Mouse (Mus musculus): Measurements from ENCODE around the gene Fam43a. TPM values are rescaled to one million over a fixed set of nuclear protein-coding genes. Genes with fewer than 3 reads are reported as not detected.

The Fam43a gene
- total RNA-seq, 2 experiments from 2014 or later = 17.3 to 18.1 TPM

GRCm38 (mm10) chr16:30575815-30576214, 23.7 kb upstream of the Fam43a start:
- no peak for DNase-seq (ENCODE audit: extremely low spot score in 1 of 2, low spot score in 2 of 2)
- no peak for TF ChIP-seq CTCF (IDR thresholded peaks at IDR 0.05)
- Histone ChIP-seq H3K4me3 (no peak overlapping the region), H3K27ac (no peak overlapping the region)
- intact Hi-C loops (cut with DNase I) = no loop called here

GRCm38 (mm10) chr16:30576392-30576791, 23.1 kb upstream of the Fam43a start:
- Histone ChIP-seq H3K27ac (no peak overlapping the region), H3K4me3 (no peak overlapping the region)
- no peak for DNase-seq (ENCODE audit: extremely low spot score in 1 of 2, low spot score in 2 of 2)
- intact Hi-C loops (cut with DNase I) = no loop called here
- TF ChIP-seq CTCF (IDR thresholded peaks at IDR 0.05) = no peak

- Histone ChIP-seq H3K4me3 (no peak overlapping the region), H3K27ac (no peak overlapping the region)
- TF ChIP-seq CTCF (IDR thresholded peaks at IDR 0.05) = no peak
- intact Hi-C loops (cut with DNase I) = no loop called here
- DNase-seq (ENCODE audit: extremely low spot score in 1 of 2, low spot score in 2 of 2) = no peak
Measured at GRCm38 (mm10) chr16:30580765-30581164, 18.8 kb upstream of the Fam43a start.

- peak overlapping the region; percentile 94 for H3K4me3 ChIP-seq
- TF ChIP-seq CTCF (IDR thresholded peaks at IDR 0.05) = no peak
- intact Hi-C loops (cut with DNase I) = loop anchor here (2.0 kb wide), 1 partner anchor 484 kb away; no protein-coding TSS in a partner anchor
- peak overlapping the region; percentile 97 for H3K27ac ChIP-seq
- no peak for DNase-seq (ENCODE audit: extremely low spot score in 1 of 2, low spot score in 2 of 2)
Measured at GRCm38 (mm10) chr16:30586935-30587493, 12.5 kb upstream of the Fam43a start.

GRCm38 (mm10) chr16:30587494-30588327, 11.8 kb upstream of the Fam43a start, which contains the start of gene Lsg1:
Lsg1 (minus strand) TSS chr16:30587592.
- peak within 1 kb of the TSS; percentile 94 for H3K4me3 ChIP-seq
- H3K27ac ChIP-seq = peak within 1 kb of the TSS; percentile 97
- TF ChIP-seq CTCF (IDR thresholded peaks at IDR 0.05) = peak; percentile 41
- DNase-seq (ENCODE audit: extremely low spot score in 1 of 2, low spot score in 2 of 2) = peak; percentile 81 to 85
- intact Hi-C loops (cut with DNase I) = loop anchor here (2.0 kb wide), 1 partner anchor 483 kb away; no protein-coding TSS in a partner anchor

GRCm38 (mm10) chr16:30590264-30591209, 9.0 kb upstream of the Fam43a start:
- Histone ChIP-seq H3K4me3 (no peak overlapping the region), H3K27ac (no peak overlapping the region)
- no peak for DNase-seq (ENCODE audit: extremely low spot score in 1 of 2, low spot score in 2 of 2)
- intact Hi-C loops (cut with DNase I) = loop anchor here (10.0 kb wide), 1 partner anchor 764 kb away; no protein-coding TSS in a partner anchor
- no peak for TF ChIP-seq CTCF (IDR thresholded peaks at IDR 0.05)

- Histone ChIP-seq H3K4me3 (no peak overlapping the region), H3K27ac (no peak overlapping the region)
- TF ChIP-seq CTCF (IDR thresholded peaks at IDR 0.05) = peak; percentile 39
- no peak for DNase-seq (ENCODE audit: extremely low spot score in 1 of 2, low spot score in 2 of 2)
- intact Hi-C loops (cut with DNase I) = loop anchor here (10.0 kb wide), 1 partner anchor 763 kb away; no protein-coding TSS in a partner anchor
Measured at GRCm38 (mm10) chr16:30591990-30592389, 7.5 kb upstream of the Fam43a start.

- intact Hi-C loops (cut with DNase I) = loop anchor here (5.0 to 10.0 kb wide), 2 partner anchors 277 to 759 kb away; no protein-coding TSS in a partner anchor
Measured at GRCm38 (mm10) chr16:30595356-30595755, 4.2 kb upstream of the Fam43a start.

GRCm38 (mm10) chr16:30595835-30596557, 3.5 kb upstream of the Fam43a start:
- DNase-seq (ENCODE audit: extremely low spot score in 1 of 2, low spot score in 2 of 2) = no peak
- intact Hi-C loops (cut with DNase I) = loop anchor here (2.0 to 10.0 kb wide), 3 partner anchors 276 to 759 kb away; partner anchors contain the start of gene Xxylt1
- H3K27ac ChIP-seq = no peak overlapping the region
- no peak for TF ChIP-seq CTCF (IDR thresholded peaks at IDR 0.05)
- H3K4me3 ChIP-seq = no peak overlapping the region

More at GRCm38 (mm10) chr16:30595356-30595755, 4.2 kb upstream of the Fam43a start:
- no peak overlapping the region for H3K27ac ChIP-seq
- H3K4me3 ChIP-seq = no peak overlapping the region
- no peak for DNase-seq (ENCODE audit: extremely low spot score in 1 of 2, low spot score in 2 of 2)
- TF ChIP-seq CTCF (IDR thresholded peaks at IDR 0.05) = no peak

GRCm38 (mm10) chr16:30596959-30597681, 2.4 kb upstream of the Fam43a start:
- peak overlapping the region; percentile 23 for H3K4me3 ChIP-seq
- H3K27ac ChIP-seq = 0 out of 2 replicates have a peak overlapping the region, but pooled peaks have one; percentile 28
- DNase-seq (ENCODE audit: extremely low spot score in 1 of 2, low spot score in 2 of 2) = peak; percentile 88 to 95
- TF ChIP-seq CTCF (IDR thresholded peaks at IDR 0.05) = peak; percentile 96
- intact Hi-C loops (cut with DNase I) = loop anchor here (1.0 to 10.0 kb wide), 5 partner anchors 275 to 758 kb away; partner anchors contain the start of gene Xxylt1
